Mouse (Mus musculus) spleen, adult 10 weeks (tissue): ENCODE measurements around the gene Olfr1105. TPM values are rescaled to one million over a fixed set of nuclear protein-coding genes. Genes with fewer than 3 reads are reported as not detected.

ENCODE experiments used
- polyA plus RNA-seq: library from polyadenylated mRNA; stranded (reverse); fragments of 350-450 nt; fragmentation: Illumina TruSeq; extraction: RNeasy Lipid Tissue Mini Kit (QIAGEN cat#74804); gene quantifications from one replicate; pipeline ENCODE4 v1.2.3, GENCODE M21; 2015; ENCODE audit warnings: low replicate concordance; ENCODE audit not compliant: insufficient read depth

The Olfr1105 gene
- not detected for polyA plus RNA-seq

GRCm38 (mm10) chr2:87036431-87036830, at the start of gene Olfr1105:
Olfr1105 (minus strand) TSS chr2:87036531.

GRCm38 (mm10) chr2:87075717-87076116, 39.4 kb upstream of the Olfr1105 start, which contains the start of gene Olfr1107:
Olfr1107 (minus strand) TSS chr2:87075817.

GRCm38 (mm10) chr2:87052173-87052572, 15.8 kb upstream of the Olfr1105 start, which contains the start of gene Olfr1106:
Olfr1106 (minus strand) TSS chr2:87052273.

GRCm38 (mm10) chr2:87026980-87027379, 9.4 kb downstream of the Olfr1105 start, which contains the start of gene Olfr1104:
Olfr1104 (minus strand) TSS chr2:87027080.

DNA sequence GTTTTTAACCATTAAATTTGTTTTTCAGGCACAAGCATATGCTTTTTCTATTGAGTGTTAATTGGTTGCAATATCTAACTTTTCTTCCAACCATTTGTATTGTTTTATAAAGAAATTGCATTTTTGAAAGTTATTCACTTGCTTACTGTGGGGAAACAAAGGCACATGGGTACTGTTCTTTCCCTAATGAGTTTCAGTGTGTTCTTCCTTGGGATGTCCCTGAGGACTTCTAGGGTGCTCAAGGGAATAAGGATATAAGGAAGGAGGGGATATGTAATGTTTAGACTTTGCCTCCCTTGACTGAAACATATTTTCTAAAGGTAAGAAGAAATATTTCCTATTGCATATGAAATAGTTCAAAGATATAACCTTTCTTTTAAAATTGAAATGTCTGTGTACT, 38.2 kb downstream of the Olfr1105 start, which contains the start of gene Olfr1102:
Olfr1102 (plus strand) TSS at position 301 of the 400 bp plus-strand sequence.

GRCm38 (mm10) chr2:86991121-86991520, 45.2 kb downstream of the Olfr1105 start, which contains the start of gene Olfr1101:
Olfr1101 (minus strand) TSS chr2:86991221.

Other genes starting within 250 kb of the Olfr1105 start
- gene Olfr141, start 226.5 kb downstream of the Olfr1105 start, polyA plus RNA-seq = not detected
- not detected for gene Olfr1094, start 211.9 kb downstream of the Olfr1105 start, polyA plus RNA-seq
- not detected for gene Olfr1095, start 184.8 kb downstream of the Olfr1105 start, polyA plus RNA-seq
- not detected for gene Gm13723, start 161.7 kb downstream of the Olfr1105 start, polyA plus RNA-seq
- not detected for gene Olfr1097, start 144.3 kb downstream of the Olfr1105 start, polyA plus RNA-seq
- not detected for gene Olfr1098, start 112.0 kb downstream of the Olfr1105 start, polyA plus RNA-seq
- not detected for gene Olfr1099, start 75.8 kb downstream of the Olfr1105 start, polyA plus RNA-seq
- not detected for gene Olfr1100, start 56.6 kb downstream of the Olfr1105 start, polyA plus RNA-seq
- gene Olfr1101, start 45.3 kb downstream of the Olfr1105 start, polyA plus RNA-seq = not detected
- not detected for gene Olfr1102, start 38.1 kb downstream of the Olfr1105 start, polyA plus RNA-seq
- gene Olfr1104, start 9.5 kb downstream of the Olfr1105 start, polyA plus RNA-seq = not detected
- gene Olfr1106, start 15.7 kb upstream of the Olfr1105 start, polyA plus RNA-seq = not detected
- gene Olfr1107, start 39.3 kb upstream of the Olfr1105 start, polyA plus RNA-seq = not detected
- gene Olfr1109, start 59.5 kb upstream of the Olfr1105 start, polyA plus RNA-seq = not detected
- gene Olfr259, start 78.0 kb upstream of the Olfr1105 start, polyA plus RNA-seq = not detected
- gene Olfr1110, start 103.8 kb upstream of the Olfr1105 start, polyA plus RNA-seq = not detected
- gene Olfr1111, start 116.1 kb upstream of the Olfr1105 start, polyA plus RNA-seq = not detected
- not detected for gene Olfr1112, start 151.3 kb upstream of the Olfr1105 start, polyA plus RNA-seq
- not detected for gene Olfr1113, start 172.4 kb upstream of the Olfr1105 start, polyA plus RNA-seq
- not detected for gene Olfr1115, start 211.5 kb upstream of the Olfr1105 start, polyA plus RNA-seq
- gene Olfr1116, start 231.0 kb upstream of the Olfr1105 start, polyA plus RNA-seq = not detected